In the genomic region with DNA sequence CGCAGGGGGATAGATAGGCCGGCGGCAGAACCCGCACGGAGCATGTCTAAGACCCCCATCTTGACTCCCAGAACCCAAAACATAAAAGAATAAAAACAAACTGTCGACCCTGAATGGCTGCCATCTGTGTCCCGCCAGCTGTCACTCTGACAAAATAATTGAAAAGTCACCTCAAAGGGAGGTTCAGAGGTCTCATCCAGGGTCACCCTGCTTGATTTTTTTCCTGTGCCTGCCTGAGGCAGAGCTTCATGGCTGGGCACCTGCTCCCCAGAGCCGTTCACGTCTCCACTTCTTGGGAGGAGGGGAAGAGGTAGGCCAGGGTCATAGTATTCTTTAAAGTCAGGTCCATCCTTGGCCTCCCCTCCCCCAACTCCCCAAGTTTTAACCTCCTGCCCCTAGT, we compare ENCODE assay signal across 15 mouse cellular contexts. TPM values are rescaled to one million over a fixed set of nuclear protein-coding genes. Genes with fewer than 3 reads are reported as not detected.
DNase-seq lines count a peak whose midpoint lies in the region; ATAC-seq and TF ChIP-seq lines count a peak whose summit lies in the region.
"Had no signal": no experiment of that assay in that cellular context is flagged by ENCODE, and none has a peak within 500 bp of the region (broad histone marks: within the 10 kb centered on the region; RNA-seq: fewer than 3 reads in every experiment).

No protein-coding gene starts in this region.

- no peaks in the 10 kb centered on the region for H3K36me3 ChIP-seq in heart, embryonic 15.5 days
- peaks cover 15% of the 10 kb centered on the region; the same call in 1 of the 2 replicates for H3K36me3 ChIP-seq in embryonic facial prominence, embryonic 10.5 days (replicated peaks)
- H3K36me3 ChIP-seq in intestine, embryonic 15.5 days = no peaks in the 10 kb centered on the region
- H3K36me3 ChIP-seq: embryonic facial prominence, embryonic 15.5 days; limb, embryonic 12.5 days had no signal

- H3K4me1 ChIP-seq in heart, embryonic 15.5 days (replicated peaks) = peaks cover 90% of the 10 kb centered on the region
- H3K4me1 ChIP-seq in embryonic facial prominence, embryonic 10.5 days = peaks cover 83% of the 10 kb centered on the region
- peaks cover 61% of the 10 kb centered on the region for H3K4me1 ChIP-seq in intestine, embryonic 15.5 days (replicated peaks)

- intact Hi-C loops in heart, postnatal 36 days (cut with DNase I) = no loop called here

- no peak for ATAC-seq in heart, embryonic 15.5 days (replicated peaks; ENCODE audit: insufficient number of reproducible peaks, insufficient read depth, low FRiP score, low read depth)
- ATAC-seq in intestine, embryonic 15.5 days = no peak

- DNase-seq in heart, postnatal 36 days = no peak
- DNase-seq in layer of hippocampus, adult 2 months (ENCODE audit: low spot score in 2 of 2) = no peak
- no peak for DNase-seq in layer of hippocampus, adult 9-10 months (ENCODE audit: low spot score)
- peak; percentile 55 for DNase-seq in embryo, embryonic 10 days (ENCODE audit: low spot score)
- peak; percentile 62 for DNase-seq in embryonic facial prominence, embryonic 10.5 days (ENCODE audit: low spot score)
- DNase-seq: adrenal gland, adult 2 months; cerebellum, adult 9-11 months; kidney, adult 18-20 months; right cerebral cortex, postnatal 14 days had no signal

- H3K27ac ChIP-seq in heart, embryonic 15.5 days = peak overlapping the region; percentile 27; the same call in 1 of the 2 replicates
- H3K27ac ChIP-seq in layer of hippocampus, adult 2 months = 0 out of 2 replicates have a peak overlapping the region, but pooled peaks have one; percentile 18
- H3K27ac ChIP-seq in embryonic facial prominence, embryonic 10.5 days (replicated peaks) = peak overlapping the region; percentile 49; the same call in 1 of the 2 replicates
- H3K27ac ChIP-seq in intestine, embryonic 15.5 days = no peak overlapping the region
- H3K27ac ChIP-seq: embryonic facial prominence, embryonic 15.5 days; limb, embryonic 12.5 days had no signal

- H3K9ac ChIP-seq in heart, embryonic 15.5 days = no peak overlapping the region
- H3K9ac ChIP-seq in intestine, embryonic 15.5 days = no peak overlapping the region
- H3K9ac ChIP-seq: embryonic facial prominence, embryonic 15.5 days; limb, embryonic 12.5 days; lung, embryonic 14.5 days had no signal

- no peak for TF ChIP-seq CTCF in layer of hippocampus, adult 2 months (conservative IDR thresholded peaks at IDR 0.05)

- H3K4me3 ChIP-seq in heart, embryonic 15.5 days = no peak overlapping the region
- H3K4me3 ChIP-seq in layer of hippocampus, adult 2 months = no peak overlapping the region
- 0 out of 2 replicates have a peak overlapping the region, but pooled peaks have one; percentile 6 for H3K4me3 ChIP-seq in embryonic facial prominence, embryonic 10.5 days
- H3K4me3 ChIP-seq in intestine, embryonic 15.5 days (replicated peaks) = no peak overlapping the region
- H3K4me3 ChIP-seq: embryonic facial prominence, embryonic 15.5 days; limb, embryonic 12.5 days had no signal

- no peaks in the 10 kb centered on the region for H3K9me3 ChIP-seq in heart, embryonic 15.5 days (replicated peaks)
- H3K9me3 ChIP-seq in embryonic facial prominence, embryonic 10.5 days = no peaks in the 10 kb centered on the region
- no peaks in the 10 kb centered on the region for H3K9me3 ChIP-seq in intestine, embryonic 15.5 days
- H3K9me3 ChIP-seq: embryonic facial prominence, embryonic 15.5 days; limb, embryonic 12.5 days had no signal

- 15% methylated on average over 9 of the region's 9 CpGs for WGBS in heart, embryonic 15.5 days
- 10% methylated on average over 9 of the region's 9 CpGs for WGBS in embryonic facial prominence, embryonic 10.5 days
- 31% methylated on average over 9 of the region's 9 CpGs for WGBS in intestine, embryonic 15.5 days

- H3K4me2 ChIP-seq in heart, embryonic 15.5 days = 0 out of 2 replicates have a peak overlapping the region, but pooled peaks have one; percentile 7
- H3K4me2 ChIP-seq in intestine, embryonic 15.5 days (replicated peaks) = no peak overlapping the region
- H3K4me2 ChIP-seq: embryonic facial prominence, embryonic 15.5 days; limb, embryonic 12.5 days; lung, embryonic 14.5 days had no signal

- no peaks in the 10 kb centered on the region for H3K27me3 ChIP-seq in heart, embryonic 15.5 days
- no peaks in the 10 kb centered on the region for H3K27me3 ChIP-seq in embryonic facial prominence, embryonic 10.5 days (replicated peaks; ENCODE audit: low read depth, poor library complexity, severe bottlenecking)
- no peaks in the 10 kb centered on the region for H3K27me3 ChIP-seq in intestine, embryonic 15.5 days (replicated peaks)
- H3K27me3 ChIP-seq: CH12.LX; embryonic facial prominence, embryonic 15.5 days had no signal

RNA-seq across cellular contexts. Expression of a gene that starts 7.8 kb away (rescaled TPM):
- 30.6 and 31.5 TPM in 2 replicates for polyA plus RNA-seq in heart, embryonic 15.5 days (2015; fragmentation: Nextera tagmentation; extraction: Ambion mirVana)
- total RNA-seq in heart, postnatal 36 days (2021) = 10 to 100 TPM; 22.2 to 22.5 TPM
- 10 to 100 TPM; 18.3 to 21.9 TPM for total RNA-seq in layer of hippocampus, adult 2 months (2021)
- polyA plus RNA-seq in embryonic facial prominence, embryonic 10.5 days (2016; fragmentation: Nextera tagmentation; extraction: Ambion mirVana) = 23.7 and 24.6 TPM in 2 replicates
- 38.6 and 41.5 TPM in 2 replicates for polyA plus RNA-seq in intestine, embryonic 15.5 days (2015; fragmentation: Nextera tagmentation; extraction: Ambion mirVana)

RNA-seq across cellular contexts. Expression of a gene that starts 8.6 kb away (rescaled TPM):
- polyA plus RNA-seq in heart, embryonic 15.5 days (2015; fragmentation: Nextera tagmentation; extraction: Ambion mirVana) = 33.3 and 33.5 TPM in 2 replicates
- 10 to 100 TPM; 39.4 to 41.1 TPM for total RNA-seq in heart, postnatal 36 days (2021)
- 100 to 1,000 TPM; 106 to 111 TPM for total RNA-seq in layer of hippocampus, adult 2 months (2021)
- polyA plus RNA-seq in embryonic facial prominence, embryonic 10.5 days (2016; fragmentation: Nextera tagmentation; extraction: Ambion mirVana) = 33.1 and 34.9 TPM in 2 replicates
- polyA plus RNA-seq in intestine, embryonic 15.5 days (2015; fragmentation: Nextera tagmentation; extraction: Ambion mirVana) = 33.5 and 36.2 TPM in 2 replicates

Comparison
In these comparisons a context has a peak if more than half of its experiments do, and no peak if none do; other contexts are left out.
1. DNase-seq: peak in embryo, embryonic 10 days (single experiment) and embryonic facial prominence, embryonic 10.5 days (single experiment); none in heart, postnatal 36 days (0 of 2), layer of hippocampus, adult 2 months (0 of 2) and layer of hippocampus, adult 9-10 months (single experiment).